Mouse (Mus musculus) CH12.LX (cell line): ENCODE data around the gene Kptn.

Experiments
- CTCF ChIP-seq, 2 experiments: IDR thresholded peaks in 1 of 2; conservative IDR thresholded peaks in 1 of 2; 2 replicates each; pipeline ENCODE4 v1.5.1; 2011 to 2012; ENCODE audit warnings: low read depth in 2 of 2, low read length in 2 of 2, improper control_type of control experiment in 1 of 2, inconsistent platforms in 1 of 2, mild to moderate bottlenecking in 1 of 2, moderate library complexity in 1 of 2
- E2F4 ChIP-seq: IDR thresholded peaks from 2 replicates; pipeline ENCODE4 v1.6.1; 2011; ENCODE audit warnings: low read depth, low read length, improper control_type of control experiment; ENCODE audit not compliant: insufficient replicate concordance
- IRF4 ChIP-seq: IDR thresholded peaks from 2 replicates; pipeline ENCODE4 v1.6.1; 2014; ENCODE audit warnings: low read depth, mild to moderate bottlenecking, inconsistent platforms, low read length, improper control_type of control experiment
- KAT2A ChIP-seq: IDR thresholded peaks from 2 replicates; pipeline ENCODE4 v1.6.1; 2012; ENCODE audit warnings: low read length, improper control_type of control experiment, inconsistent platforms; ENCODE audit not compliant: insufficient replicate concordance
- MEF2A ChIP-seq: IDR thresholded peaks from 2 replicates; pipeline ENCODE4 v1.6.1; 2014; ENCODE audit warnings: low read depth, mild to moderate bottlenecking, inconsistent platforms, low read length, improper control_type of control experiment, borderline replicate concordance
- POLR2A ChIP-seq: IDR thresholded peaks from 2 replicates; pipeline ENCODE4 v1.6.1; 2011; ENCODE audit warnings: low read depth, mild to moderate bottlenecking, improper control_type of control experiment, low read length
- SIN3A ChIP-seq: IDR thresholded peaks from 2 replicates; pipeline ENCODE4 v1.6.1; 2012; ENCODE audit warnings: low read length, improper control_type of control experiment, inconsistent platforms
- SMC3 ChIP-seq: IDR thresholded peaks from 2 replicates; pipeline ENCODE4 v1.6.1; 2011; ENCODE audit warnings: low read depth, low read length, improper control_type of control experiment
- USF2 ChIP-seq: conservative IDR thresholded peaks from 2 replicates; pipeline ENCODE4 v1.6.1; 2011; ENCODE audit warnings: low read depth, low read length, improper control_type of control experiment

DNA sequence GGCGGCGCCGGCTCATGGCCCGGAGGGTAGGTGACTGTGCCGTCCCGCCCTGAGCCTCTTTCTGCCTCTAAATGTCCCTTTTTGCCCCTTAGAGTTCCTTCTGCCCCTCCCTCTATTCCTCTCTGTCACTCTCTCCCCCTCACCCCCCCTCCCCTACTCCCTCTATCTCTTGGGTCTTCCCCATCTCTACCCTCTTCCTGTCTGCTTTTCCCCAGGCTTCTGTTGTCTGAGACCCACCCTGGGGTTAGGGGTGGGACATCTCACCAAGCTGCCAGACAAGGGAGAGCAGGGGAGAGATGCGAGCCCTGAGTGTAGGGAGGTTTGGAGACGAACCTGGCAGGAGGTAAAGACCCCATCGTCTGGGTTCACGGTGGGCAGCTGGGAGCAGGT, 55.8 kb downstream of the Kptn start:
- TF ChIP-seq SIN3A (peak; percentile 51; the same call in 1 of the 2 replicates), POLR2A (no peak), CTCF (conservative IDR thresholded peaks at IDR 0.05 in 1 of 2, IDR thresholded peaks at IDR 0.05 in 1 of 2; ENCODE audit: low read depth in 2 of 2, low read length in 2 of 2) (no peak), IRF4 (no peak), USF2 (no peak), MEF2A (no peak), KAT2A (no peak), SMC3 (no peak), E2F4 (no peak)
